Mouse (Mus musculus): Measurements from ENCODE around the gene Dnajb7. TPM values are rescaled to one million over a fixed set of nuclear protein-coding genes. Genes with fewer than 3 reads are reported as not detected.
A peak's percentile ranks its signal among the peaks of the same experiment; 100 is the strongest.

Gene Dnajb7
- 1.0 and 2.2 TPM in 2 replicates for polyA plus RNA-seq (2015; fragmentation: Nextera tagmentation; extraction: Ambion mirVana)

- ATAC-seq = no peak
- Histone ChIP-seq H3K4me2 (ENCODE audit: low read length) (no peak within 1 kb of the TSS), H3K9ac (ENCODE audit: low read depth, low read length) (no peak within 1 kb of the TSS), H3K4me3 (ENCODE audit: low read depth, low read length) (no peak within 1 kb of the TSS), H3K27me3 (ENCODE audit: control insufficient read depth, insufficient read depth, low read depth, low read length) (no peaks in the 10 kb centered on the region), H3K4me1 (ENCODE audit: control insufficient read depth, insufficient read depth, low read length) (no peaks in the 10 kb centered on the region), H3K36me3 (ENCODE audit: control insufficient read depth, insufficient read depth, low read length) (no peaks in the 10 kb centered on the region), H3K9me3 (replicated peaks; ENCODE audit: control insufficient read depth, low read length, poor library complexity, severe bottlenecking) (no peaks in the 10 kb centered on the region), H3K27ac (ENCODE audit: low read length) (no peak within 1 kb of the TSS)
- WGBS = 94% methylated on average over 1 of the region's 1 CpGs
These were observed at the start of gene Dnajb7 for GRCm38 (mm10) chr15:81408199-81408598. Gene Dnajb7 (minus strand): TSS chr15:81408299.

GRCm38 (mm10) chr15:81448463-81448862 lies 40.4 kb upstream of the Dnajb7 start:
- Histone ChIP-seq H3K27ac (ENCODE audit: low read length) (peak overlapping the region; percentile 29; the same call in 1 of the 2 replicates), H3K27me3 (ENCODE audit: control insufficient read depth, insufficient read depth, low read depth, low read length) (no peaks in the 10 kb centered on the region), H3K4me1 (ENCODE audit: control insufficient read depth, insufficient read depth, low read length) (no peaks in the 10 kb centered on the region; the same call in 1 of the 2 replicates), H3K4me2 (ENCODE audit: low read length) (no peak overlapping the region), H3K9me3 (replicated peaks; ENCODE audit: control insufficient read depth, low read length, poor library complexity, severe bottlenecking) (no peaks in the 10 kb centered on the region), H3K36me3 (ENCODE audit: control insufficient read depth, insufficient read depth, low read length) (peaks cover 4% of the 10 kb centered on the region; the same call in 1 of the 2 replicates), H3K9ac (ENCODE audit: low read depth, low read length) (no peak overlapping the region), H3K4me3 (ENCODE audit: low read depth, low read length) (no peak overlapping the region)
- WGBS = 30% methylated on average over 3 of the region's 3 CpGs
- ATAC-seq = peak; percentile 72; the same call in 1 of the 2 replicates

- no peaks in the 10 kb centered on the region for H3K4me1 ChIP-seq (ENCODE audit: control insufficient read depth, insufficient read depth, low read length)
- H3K4me2 ChIP-seq (ENCODE audit: low read length) = no peak overlapping the region
- no peak overlapping the region for H3K4me3 ChIP-seq (ENCODE audit: low read depth, low read length)
- no peak overlapping the region for H3K9ac ChIP-seq (ENCODE audit: low read depth, low read length)
- H3K36me3 ChIP-seq (ENCODE audit: control insufficient read depth, insufficient read depth, low read length) = no peaks in the 10 kb centered on the region
- no peak overlapping the region for H3K27ac ChIP-seq (ENCODE audit: low read length)
- H3K9me3 ChIP-seq (replicated peaks; ENCODE audit: control insufficient read depth, low read length, poor library complexity, severe bottlenecking) = no peaks in the 10 kb centered on the region
- no peaks in the 10 kb centered on the region for H3K27me3 ChIP-seq (ENCODE audit: control insufficient read depth, insufficient read depth, low read depth, low read length)
- no peak for ATAC-seq
These were observed 31.1 kb upstream of the Dnajb7 start for GRCm38 (mm10) chr15:81439236-81439635.

GRCm38 (mm10) chr15:81438345-81438744 lies 30.2 kb upstream of the Dnajb7 start:
- H3K9me3 ChIP-seq (replicated peaks; ENCODE audit: control insufficient read depth, low read length, poor library complexity, severe bottlenecking) = no peaks in the 10 kb centered on the region
- no peak for ATAC-seq
- no peaks in the 10 kb centered on the region for H3K4me1 ChIP-seq (ENCODE audit: control insufficient read depth, insufficient read depth, low read length)
- no peak overlapping the region for H3K4me3 ChIP-seq (ENCODE audit: low read depth, low read length)
- H3K36me3 ChIP-seq (ENCODE audit: control insufficient read depth, insufficient read depth, low read length) = no peaks in the 10 kb centered on the region
- H3K9ac ChIP-seq (ENCODE audit: low read depth, low read length) = no peak overlapping the region
- H3K27ac ChIP-seq (ENCODE audit: low read length) = no peak overlapping the region
- H3K4me2 ChIP-seq (ENCODE audit: low read length) = no peak overlapping the region
- no peaks in the 10 kb centered on the region for H3K27me3 ChIP-seq (ENCODE audit: control insufficient read depth, insufficient read depth, low read depth, low read length)
- WGBS = 97% methylated on average over 1 of the region's 1 CpGs

GRCm38 (mm10) chr15:81431195-81431594 lies 23.1 kb upstream of the Dnajb7 start:
- H3K27me3 ChIP-seq (ENCODE audit: control insufficient read depth, insufficient read depth, low read depth, low read length) = no peaks in the 10 kb centered on the region
- ATAC-seq = no peak
- no peaks in the 10 kb centered on the region for H3K9me3 ChIP-seq (replicated peaks; ENCODE audit: control insufficient read depth, low read length, poor library complexity, severe bottlenecking)
- 86% methylated on average over 1 of the region's 1 CpGs for WGBS
- H3K36me3 ChIP-seq (ENCODE audit: control insufficient read depth, insufficient read depth, low read length) = peaks cover 16% of the 10 kb centered on the region; the same call in 1 of the 2 replicates
- no peaks in the 10 kb centered on the region for H3K4me1 ChIP-seq (ENCODE audit: control insufficient read depth, insufficient read depth, low read length)
- H3K4me2 ChIP-seq (ENCODE audit: low read length) = no peak overlapping the region
- no peak overlapping the region for H3K27ac ChIP-seq (ENCODE audit: low read length)
- H3K9ac ChIP-seq (ENCODE audit: low read depth, low read length) = no peak overlapping the region
- H3K4me3 ChIP-seq (ENCODE audit: low read depth, low read length) = no peak overlapping the region

- 94% methylated on average over 2 of the region's 2 CpGs for WGBS
- no peak overlapping the region for H3K27ac ChIP-seq (ENCODE audit: low read length)
- no peak overlapping the region for H3K9ac ChIP-seq (ENCODE audit: low read depth, low read length)
- H3K36me3 ChIP-seq (ENCODE audit: control insufficient read depth, insufficient read depth, low read length) = peaks cover 16% of the 10 kb centered on the region; the same call in 1 of the 2 replicates
- H3K4me3 ChIP-seq (ENCODE audit: low read depth, low read length) = no peak overlapping the region
- H3K4me1 ChIP-seq (ENCODE audit: control insufficient read depth, insufficient read depth, low read length) = no peaks in the 10 kb centered on the region
- H3K27me3 ChIP-seq (ENCODE audit: control insufficient read depth, insufficient read depth, low read depth, low read length) = no peaks in the 10 kb centered on the region
- no peak overlapping the region for H3K4me2 ChIP-seq (ENCODE audit: low read length)
- ATAC-seq = no peak
- H3K9me3 ChIP-seq (replicated peaks; ENCODE audit: control insufficient read depth, low read length, poor library complexity, severe bottlenecking) = no peaks in the 10 kb centered on the region
These were observed 19.8 kb upstream of the Dnajb7 start for GRCm38 (mm10) chr15:81427947-81428346.

GRCm38 (mm10) chr15:81425311-81425710 lies 17.2 kb upstream of the Dnajb7 start:
- Histone ChIP-seq H3K4me1 (ENCODE audit: control insufficient read depth, insufficient read depth, low read length) (no peaks in the 10 kb centered on the region), H3K36me3 (ENCODE audit: control insufficient read depth, insufficient read depth, low read length) (0 out of 2 replicates have a peak, but pooled peaks cover 6% of the 10 kb centered on the region), H3K9me3 (replicated peaks; ENCODE audit: control insufficient read depth, low read length, poor library complexity, severe bottlenecking) (no peaks in the 10 kb centered on the region), H3K4me2 (ENCODE audit: low read length) (no peak overlapping the region), H3K9ac (ENCODE audit: low read depth, low read length) (no peak overlapping the region), H3K27me3 (ENCODE audit: control insufficient read depth, insufficient read depth, low read depth, low read length) (no peaks in the 10 kb centered on the region), H3K27ac (ENCODE audit: low read length) (no peak overlapping the region), H3K4me3 (ENCODE audit: low read depth, low read length) (no peak overlapping the region)
- WGBS = 81% methylated on average over 3 of the region's 3 CpGs
- ATAC-seq = no peak

GRCm38 (mm10) chr15:81422156-81422681 lies 14.1 kb upstream of the Dnajb7 start:
- Histone ChIP-seq H3K4me2 (ENCODE audit: low read length) (no peak overlapping the region), H3K9ac (ENCODE audit: low read depth, low read length) (no peak overlapping the region), H3K4me1 (ENCODE audit: control insufficient read depth, insufficient read depth, low read length) (no peaks in the 10 kb centered on the region), H3K27me3 (ENCODE audit: control insufficient read depth, insufficient read depth, low read depth, low read length) (no peaks in the 10 kb centered on the region), H3K9me3 (replicated peaks; ENCODE audit: control insufficient read depth, low read length, poor library complexity, severe bottlenecking) (no peaks in the 10 kb centered on the region), H3K36me3 (ENCODE audit: control insufficient read depth, insufficient read depth, low read length) (no peaks in the 10 kb centered on the region), H3K27ac (ENCODE audit: low read length) (no peak overlapping the region), H3K4me3 (ENCODE audit: low read depth, low read length) (no peak overlapping the region)
- ATAC-seq = no peak
- WGBS = 59% methylated on average over 7 of the region's 7 CpGs

- ATAC-seq = no peak
- H3K9me3 ChIP-seq (replicated peaks; ENCODE audit: control insufficient read depth, low read length, poor library complexity, severe bottlenecking) = no peaks in the 10 kb centered on the region
- no peaks in the 10 kb centered on the region for H3K27me3 ChIP-seq (ENCODE audit: control insufficient read depth, insufficient read depth, low read depth, low read length)
- no peak overlapping the region for H3K4me2 ChIP-seq (ENCODE audit: low read length)
- H3K36me3 ChIP-seq (ENCODE audit: control insufficient read depth, insufficient read depth, low read length) = no peaks in the 10 kb centered on the region
- WGBS = 60% methylated on average over 1 of the region's 1 CpGs
- H3K4me3 ChIP-seq (ENCODE audit: low read depth, low read length) = no peak overlapping the region
- no peak overlapping the region for H3K9ac ChIP-seq (ENCODE audit: low read depth, low read length)
- no peaks in the 10 kb centered on the region for H3K4me1 ChIP-seq (ENCODE audit: control insufficient read depth, insufficient read depth, low read length)
- no peak overlapping the region; the same call in 1 of the 2 replicates for H3K27ac ChIP-seq (ENCODE audit: low read length)
These were observed 13.4 kb upstream of the Dnajb7 start for GRCm38 (mm10) chr15:81421454-81421853.

All from midbrain, embryonic 16.5 days (tissue).